Mouse (Mus musculus) forebrain, embryonic 12.5 days (tissue): ENCODE results near the gene Dut. TPM values are rescaled to one million over a fixed set of nuclear protein-coding genes. Genes with fewer than 3 reads are reported as not detected.

Experiments used
- ATAC-seq: fragments of 200-750 bp; cut with Nextera tagmentation; 2 replicates; pipeline ENCODE4 v1.8.0; 2017; ENCODE audit warnings: moderate TSS enrichment; ENCODE audit not compliant: low FRiP score
- H3K27ac ChIP-seq: fragments of 300-500 bp; sonication (generic); 2 replicates; pipeline ENCODE4 v1.5.1; 2016; ENCODE audit warnings: mild to moderate bottlenecking
- H3K27me3 ChIP-seq: fragments of 300-500 bp; sonication (generic); 2 replicates; pipeline ENCODE4 v1.6.1; 2016; ENCODE audit warnings: mild to moderate bottlenecking
- H3K36me3 ChIP-seq: fragments of 300-500 bp; sonication (generic); replicated peaks from 2 replicates; pipeline ENCODE4 v1.6.1; 2016; ENCODE audit warnings: mild to moderate bottlenecking
- H3K4me1 ChIP-seq: fragments of 300-500 bp; sonication (generic); 2 replicates; pipeline ENCODE4 v1.6.1; 2016
- H3K4me2 ChIP-seq: fragments of 300-500 bp; sonication (generic); 2 replicates; pipeline ENCODE4 v1.6.1; 2016; ENCODE audit warnings: mild to moderate bottlenecking, moderate library complexity
- H3K4me3 ChIP-seq: fragments of 300-500 bp; sonication (generic); replicated peaks from 2 replicates; pipeline ENCODE4 v1.5.1; 2016; ENCODE audit warnings: mild to moderate bottlenecking
- H3K9ac ChIP-seq: fragments of 300-500 bp; sonication (generic); 2 replicates; pipeline ENCODE4 v1.6.1; 2016; ENCODE audit warnings: mild to moderate bottlenecking
- H3K9me3 ChIP-seq: fragments of 300-500 bp; sonication (generic); 2 replicates; pipeline ENCODE4 v1.6.1; 2016
- WGBS: fragments of 180-500 bp; shearing (Covaris S2); methylation state at CpG from one replicate; pipeline ENCODE4 v1.1.7; 2016; 5-methylcytosine and 5-hydroxymethylcytosine counted together
- polyA plus RNA-seq: library from polyadenylated mRNA; unstranded; fragments of >200 nt; fragmentation: Nextera tagmentation; extraction: Ambion mirVana; gene quantifications from 2 replicates; pipeline ENCODE4 v1.2.1, GENCODE M21; 2016

Gene Dut
- polyA plus RNA-seq, 1 experiment from 2014 or later, result 224 TPM

- no peaks in the 10 kb centered on the region for H3K4me1 ChIP-seq
- no peak overlapping the region for H3K27ac ChIP-seq
- H3K9me3 ChIP-seq, result no peaks in the 10 kb centered on the region
- H3K27me3 ChIP-seq, result no peaks in the 10 kb centered on the region
- no peak overlapping the region for H3K4me2 ChIP-seq
- no peak overlapping the region for H3K9ac ChIP-seq
- no peaks in the 10 kb centered on the region for H3K36me3 ChIP-seq
- 98% methylated on average over 2 of the region's 2 CpGs for WGBS
- ATAC-seq, result no peak
- no peak overlapping the region for H3K4me3 ChIP-seq
These were observed 12.9 kb upstream of the Dut start for GRCm38 (mm10) chr2:125234049-125234448.

DNA sequence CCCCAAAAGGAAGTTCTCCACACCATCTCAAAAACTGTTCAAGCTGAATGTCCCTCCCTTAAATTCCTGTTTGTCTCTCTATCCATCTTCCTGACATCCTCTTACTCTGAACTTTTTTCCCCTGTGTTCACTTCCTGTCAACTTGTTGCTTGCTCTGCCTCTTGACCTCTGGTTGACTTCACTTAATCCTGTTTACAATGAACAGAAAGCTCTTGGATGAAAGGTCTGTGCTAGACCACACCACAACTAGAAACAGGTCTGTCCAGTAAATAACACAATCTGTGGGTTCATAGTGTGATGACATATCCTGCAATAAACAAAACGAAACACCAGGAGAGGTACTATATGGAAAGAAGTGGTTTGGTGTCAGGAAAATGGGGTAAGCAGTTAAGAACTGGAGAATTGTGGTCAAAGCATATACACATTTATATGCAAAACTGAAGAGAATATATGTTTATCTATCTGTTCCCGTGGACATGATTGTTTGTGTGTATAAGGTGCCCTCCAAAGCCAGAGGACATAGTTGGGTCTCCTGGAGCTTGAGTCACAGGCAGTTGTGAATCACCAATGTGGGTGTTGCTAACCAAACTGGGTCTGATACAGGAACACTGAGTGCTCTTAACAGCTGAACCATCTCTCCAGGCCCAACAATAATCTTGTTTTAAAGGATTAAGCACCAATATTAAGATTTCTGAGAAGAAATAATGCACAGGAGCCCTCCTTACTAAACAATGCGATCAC, 1.3 kb upstream of the Dut start:
- no peaks in the 10 kb centered on the region for H3K9me3 ChIP-seq

DNA sequence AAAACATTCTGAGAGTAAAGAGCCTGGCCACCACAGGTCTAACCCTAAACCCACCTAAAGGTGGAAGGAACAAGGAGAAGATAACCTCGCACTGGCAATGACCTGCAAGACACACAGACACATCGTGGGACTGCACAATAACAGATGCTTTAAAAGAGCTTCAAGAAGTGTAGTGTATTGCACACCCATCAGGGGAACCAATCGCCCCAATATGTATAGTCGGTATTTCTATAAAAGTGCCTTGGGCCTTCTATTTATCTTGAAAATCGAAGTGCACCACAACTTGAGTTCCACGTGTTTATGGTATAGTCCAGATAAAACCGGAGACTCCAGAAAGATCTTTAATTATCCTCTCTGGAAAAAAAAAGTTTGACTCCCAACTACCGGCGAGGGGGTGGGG, 321 bp upstream of the Dut start:
- H3K9me3 ChIP-seq, result no peaks in the 10 kb centered on the region
- WGBS, result 19% methylated on average over 9 of the region's 9 CpGs
- peaks cover 14% of the 10 kb centered on the region for H3K36me3 ChIP-seq
- peaks cover 24% of the 10 kb centered on the region for H3K4me1 ChIP-seq
- H3K9ac ChIP-seq, result peak overlapping the region; percentile 87
- peak overlapping the region; percentile 72 for H3K4me3 ChIP-seq
- peak overlapping the region; percentile 90 for H3K27ac ChIP-seq
- peak overlapping the region; percentile 64 for H3K4me2 ChIP-seq
- ATAC-seq, result peak; percentile 3; the same call in 1 of the 2 replicates
- no peaks in the 10 kb centered on the region for H3K27me3 ChIP-seq

More for the DNA sequence above, 1.3 kb upstream of the Dut start:
- Histone ChIP-seq H3K4me3 (no peak overlapping the region), H3K4me1 (peaks cover 24% of the 10 kb centered on the region), H3K27ac (no peak overlapping the region), H3K27me3 (no peaks in the 10 kb centered on the region), H3K4me2 (no peak overlapping the region), H3K9ac (no peak overlapping the region), H3K36me3 (peaks cover 7% of the 10 kb centered on the region)
- no peak for ATAC-seq
- WGBS, result 90% methylated on average over 3 of the region's 3 CpGs

GRCm38 (mm10) chr2:125247962-125248235, 909 bp downstream of the Dut start:
- peak overlapping the region; percentile 90 for H3K27ac ChIP-seq
- H3K4me2 ChIP-seq, result peak overlapping the region; percentile 64
- H3K4me1 ChIP-seq, result peaks cover 24% of the 10 kb centered on the region
- ATAC-seq, result no peak
- H3K9ac ChIP-seq, result peak overlapping the region; percentile 87
- H3K4me3 ChIP-seq, result peak overlapping the region; percentile 72
- under 1% methylated on average over 9 of the region's 9 CpGs for WGBS
- H3K36me3 ChIP-seq, result peaks cover 25% of the 10 kb centered on the region
- no peaks in the 10 kb centered on the region for H3K27me3 ChIP-seq
- no peaks in the 10 kb centered on the region for H3K9me3 ChIP-seq

- no peaks in the 10 kb centered on the region for H3K9me3 ChIP-seq
- H3K4me1 ChIP-seq, result peaks cover 24% of the 10 kb centered on the region
- under 1% methylated on average over 8 of the region's 8 CpGs for WGBS
- peak overlapping the region; percentile 72 for H3K4me3 ChIP-seq
- H3K27ac ChIP-seq, result peak overlapping the region; percentile 90; the same call in 1 of the 2 replicates
- no peak for ATAC-seq
- no peaks in the 10 kb centered on the region for H3K27me3 ChIP-seq
- H3K4me2 ChIP-seq, result peak overlapping the region; percentile 64
- peaks cover 29% of the 10 kb centered on the region for H3K36me3 ChIP-seq
- H3K9ac ChIP-seq, result peak overlapping the region; percentile 87
These were observed 1.3 kb downstream of the Dut start for GRCm38 (mm10) chr2:125248256-125248655.

GRCm38 (mm10) chr2:125249339-125249738, 2.3 kb downstream of the Dut start:
- no peak for ATAC-seq
- Histone ChIP-seq H3K4me1 (peaks cover 24% of the 10 kb centered on the region), H3K27me3 (no peaks in the 10 kb centered on the region), H3K4me2 (peak overlapping the region; percentile 64), H3K36me3 (peaks cover 39% of the 10 kb centered on the region), H3K9me3 (0 out of 2 replicates have a peak, but pooled peaks cover under 1% of the 10 kb centered on the region), H3K4me3 (peak overlapping the region; percentile 72), H3K27ac (no peak overlapping the region), H3K9ac (0 out of 2 replicates have a peak overlapping the region, but pooled peaks have one; percentile 87)
- 85% methylated on average over 4 of the region's 4 CpGs for WGBS

- Histone ChIP-seq H3K4me1 (peaks cover 24% of the 10 kb centered on the region), H3K27ac (no peak overlapping the region), H3K27me3 (no peaks in the 10 kb centered on the region), H3K9me3 (0 out of 2 replicates have a peak, but pooled peaks cover 4% of the 10 kb centered on the region), H3K9ac (no peak overlapping the region), H3K36me3 (peaks cover 44% of the 10 kb centered on the region), H3K4me2 (peak overlapping the region; percentile 64; the same call in 1 of the 2 replicates), H3K4me3 (no peak overlapping the region)
- ATAC-seq, result no peak
- 92% methylated on average over 4 of the region's 4 CpGs for WGBS
These were observed 2.9 kb downstream of the Dut start for GRCm38 (mm10) chr2:125249874-125250273.

GRCm38 (mm10) chr2:125251781-125252180, 4.8 kb downstream of the Dut start:
- Histone ChIP-seq H3K36me3 (peaks cover 62% of the 10 kb centered on the region), H3K4me3 (no peak overlapping the region), H3K9ac (no peak overlapping the region), H3K4me2 (no peak overlapping the region), H3K27ac (no peak overlapping the region), H3K9me3 (0 out of 2 replicates have a peak, but pooled peaks cover 4% of the 10 kb centered on the region), H3K4me1 (peaks cover 19% of the 10 kb centered on the region), H3K27me3 (no peaks in the 10 kb centered on the region)
- 86% methylated on average over 4 of the region's 4 CpGs for WGBS
- ATAC-seq, result no peak

- Histone ChIP-seq H3K4me3 (no peak overlapping the region), H3K9me3 (0 out of 2 replicates have a peak, but pooled peaks cover 4% of the 10 kb centered on the region), H3K27ac (no peak overlapping the region), H3K27me3 (no peaks in the 10 kb centered on the region), H3K36me3 (peaks cover 67% of the 10 kb centered on the region), H3K9ac (no peak overlapping the region), H3K4me1 (peaks cover 19% of the 10 kb centered on the region), H3K4me2 (no peak overlapping the region)
- no peak for ATAC-seq
- WGBS, result 73% methylated on average over 2 of the region's 2 CpGs
These were observed 5.3 kb downstream of the Dut start for GRCm38 (mm10) chr2:125252275-125252674.

GRCm38 (mm10) chr2:125253699-125254098, 6.7 kb downstream of the Dut start:
- WGBS, result 95% methylated on average over 6 of the region's 6 CpGs
- H3K4me1 ChIP-seq, result peaks cover 12% of the 10 kb centered on the region
- no peak overlapping the region for H3K27ac ChIP-seq
- 0 out of 2 replicates have a peak, but pooled peaks cover 4% of the 10 kb centered on the region for H3K9me3 ChIP-seq
- H3K36me3 ChIP-seq, result peaks cover 77% of the 10 kb centered on the region
- H3K9ac ChIP-seq, result no peak overlapping the region
- H3K4me2 ChIP-seq, result no peak overlapping the region
- H3K27me3 ChIP-seq, result no peaks in the 10 kb centered on the region
- no peak overlapping the region for H3K4me3 ChIP-seq
- ATAC-seq, result no peak

GRCm38 (mm10) chr2:125254630-125255029, 7.6 kb downstream of the Dut start:
- Histone ChIP-seq H3K27me3 (no peaks in the 10 kb centered on the region), H3K27ac (no peak overlapping the region), H3K36me3 (peaks cover 80% of the 10 kb centered on the region), H3K9me3 (0 out of 2 replicates have a peak, but pooled peaks cover 4% of the 10 kb centered on the region), H3K4me1 (0 out of 2 replicates have a peak, but pooled peaks cover 6% of the 10 kb centered on the region), H3K4me2 (no peak overlapping the region), H3K9ac (no peak overlapping the region), H3K4me3 (no peak overlapping the region)
- WGBS, result 99% methylated on average over 3 of the region's 3 CpGs
- no peak for ATAC-seq

GRCm38 (mm10) chr2:125255886-125256285, 8.9 kb downstream of the Dut start:
- Histone ChIP-seq H3K27ac (no peak overlapping the region), H3K4me2 (no peak overlapping the region), H3K9ac (no peak overlapping the region), H3K9me3 (0 out of 2 replicates have a peak, but pooled peaks cover 4% of the 10 kb centered on the region), H3K27me3 (no peaks in the 10 kb centered on the region), H3K36me3 (peaks cover 78% of the 10 kb centered on the region), H3K4me3 (no peak overlapping the region), H3K4me1 (no peaks in the 10 kb centered on the region)
- ATAC-seq, result no peak
- 88% methylated on average over 3 of the region's 3 CpGs for WGBS
